Mouse (Mus musculus) hindbrain, embryonic 16.5 days (tissue): ENCODE data around the gene Psmc1. TPM values are rescaled to one million over a fixed set of nuclear protein-coding genes. Genes with fewer than 3 reads are reported as not detected.

ENCODE experiments used
- ATAC-seq: fragments of 200-750 bp; cut with Nextera tagmentation; 2 replicates; pipeline ENCODE4 v1.8.0; 2017; ENCODE audit warnings: moderate TSS enrichment, moderate library complexity
- H3K27ac ChIP-seq: fragments of 300-500 bp; sonication (generic); 2 replicates; pipeline ENCODE4 v1.5.1; 2014; ENCODE audit warnings: low read depth, mild to moderate bottlenecking, control low read depth, low read length, moderate library complexity
- H3K27me3 ChIP-seq: fragments of 300-500 bp; sonication (generic); replicated peaks from 2 replicates; pipeline ENCODE4 v1.6.1; 2014; ENCODE audit warnings: low read length; ENCODE audit not compliant: control insufficient read depth, insufficient read depth
- H3K36me3 ChIP-seq: fragments of 300-500 bp; sonication (generic); 2 replicates; pipeline ENCODE4 v1.6.1; 2014; ENCODE audit warnings: mild to moderate bottlenecking, low read length, moderate library complexity, mixed read lengths; ENCODE audit not compliant: control insufficient read depth, insufficient read depth
- H3K4me1 ChIP-seq: fragments of 300-500 bp; sonication (generic); 2 replicates; pipeline ENCODE4 v1.6.1; 2014; ENCODE audit warnings: low read depth, low read length; ENCODE audit not compliant: control insufficient read depth, insufficient read depth
- H3K4me2 ChIP-seq: fragments of 300-500 bp; sonication (generic); 2 replicates; pipeline ENCODE4 v1.6.1; 2014; ENCODE audit warnings: mild to moderate bottlenecking, low read length, control low read depth, moderate library complexity
- H3K4me3 ChIP-seq: fragments of 300-500 bp; sonication (generic); 2 replicates; pipeline ENCODE4 v1.5.1; 2014; ENCODE audit warnings: mild to moderate bottlenecking, low read length, control low read depth, moderate library complexity
- H3K9ac ChIP-seq: fragments of 300-500 bp; sonication (generic); 2 replicates; pipeline ENCODE4 v1.6.1; 2014; ENCODE audit warnings: low read depth, mild to moderate bottlenecking, control low read depth, low read length, moderate library complexity
- H3K9me3 ChIP-seq: fragments of 300-500 bp; sonication (generic); 2 replicates; pipeline ENCODE4 v1.6.1; 2014; ENCODE audit warnings: mild to moderate bottlenecking, low read length, moderate library complexity; ENCODE audit not compliant: control insufficient read depth
- WGBS: fragments of 180-500 bp; shearing (Covaris S2); extraction: QIAGEN DNeasy Blood & Tissue Kit; methylation state at CpG from one replicate; pipeline ENCODE4 v1.1.7; 2014; 5-methylcytosine and 5-hydroxymethylcytosine counted together
- polyA plus RNA-seq: library from polyadenylated mRNA; unstranded; fragments of >200 nt; fragmentation: Nextera tagmentation; extraction: Ambion mirVana; gene quantifications from 2 replicates; pipeline ENCODE4 v1.2.1, GENCODE M21; 2015

Gene Psmc1
- polyA plus RNA-seq, 1 experiment from 2014 or later: 276 TPM

DNA sequence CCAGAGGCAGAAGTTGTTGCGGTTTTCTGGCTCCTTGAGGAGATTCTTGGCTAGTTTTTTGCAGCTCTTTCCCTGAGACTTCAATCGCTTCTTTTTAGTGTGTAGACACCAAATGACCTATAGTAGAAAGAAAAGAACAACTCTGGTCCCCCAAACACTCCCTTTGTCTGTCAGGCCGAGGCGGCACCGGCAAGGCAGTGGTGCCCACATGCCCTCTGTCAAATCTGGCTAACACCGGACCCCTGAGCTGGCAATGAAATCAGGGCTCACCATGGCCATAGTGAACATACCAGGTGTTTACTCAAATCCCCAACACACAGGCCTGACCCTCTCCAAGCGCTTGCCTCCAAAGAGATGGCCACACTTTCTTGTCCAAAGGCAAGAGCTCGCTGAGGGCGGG, 21.2 kb downstream of the Psmc1 start:
- peaks cover 19% of the 10 kb centered on the region for H3K36me3 ChIP-seq
- WGBS: 91% methylated on average over 9 of the region's 9 CpGs
- H3K27me3 ChIP-seq: no peaks in the 10 kb centered on the region
- no peak overlapping the region for H3K4me2 ChIP-seq
- H3K27ac ChIP-seq: no peak overlapping the region
- no peak overlapping the region for H3K4me3 ChIP-seq
- H3K9ac ChIP-seq: no peak overlapping the region
- H3K9me3 ChIP-seq: no peaks in the 10 kb centered on the region
- no peak for ATAC-seq
- H3K4me1 ChIP-seq: no peaks in the 10 kb centered on the region

GRCm38 (mm10) chr12:100131655-100132054, 21.7 kb downstream of the Psmc1 start:
- no peak overlapping the region for H3K9ac ChIP-seq

DNA sequence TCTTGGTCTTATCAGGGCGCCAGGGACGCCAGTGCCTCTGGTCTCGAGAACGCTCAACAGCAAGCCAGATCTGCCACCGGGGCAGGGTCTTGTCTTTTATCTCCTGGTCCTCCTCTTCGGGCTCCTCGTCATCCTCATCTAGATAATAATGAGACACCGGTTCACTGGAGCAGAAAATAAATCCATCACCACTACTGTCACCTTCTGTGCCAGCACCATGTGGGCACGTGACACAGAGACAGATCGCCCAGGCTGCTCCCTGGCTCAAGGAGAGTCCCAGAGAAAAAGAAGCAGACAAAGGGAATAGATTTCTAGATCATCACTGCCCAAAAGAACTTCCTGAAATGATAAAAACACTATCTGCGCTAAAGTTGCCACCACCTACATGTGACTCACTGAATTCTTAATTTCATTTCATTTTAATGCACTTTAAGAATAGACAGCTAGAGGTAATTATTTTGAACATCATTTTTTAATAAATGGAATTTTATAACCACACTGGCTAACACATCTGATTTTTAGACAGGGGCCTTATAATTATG, 24.5 kb downstream of the Psmc1 start:
- H3K36me3 ChIP-seq: peaks cover 25% of the 10 kb centered on the region
- H3K27me3 ChIP-seq: no peaks in the 10 kb centered on the region
- H3K4me1 ChIP-seq: no peaks in the 10 kb centered on the region
- no peaks in the 10 kb centered on the region for H3K9me3 ChIP-seq
- ATAC-seq: peak; percentile 53; the same call in 1 of the 2 replicates
- WGBS: 67% methylated on average over 11 of the region's 11 CpGs
- H3K27ac ChIP-seq: no peak overlapping the region
- no peak overlapping the region for H3K4me3 ChIP-seq
- H3K9ac ChIP-seq: no peak overlapping the region
- no peak overlapping the region for H3K4me2 ChIP-seq

More at GRCm38 (mm10) chr12:100131655-100132054, 21.7 kb downstream of the Psmc1 start:
- H3K27me3 ChIP-seq: no peaks in the 10 kb centered on the region
- 42% methylated on average over 8 of the region's 8 CpGs for WGBS
- peaks cover 20% of the 10 kb centered on the region for H3K36me3 ChIP-seq
- no peaks in the 10 kb centered on the region for H3K4me1 ChIP-seq
- no peak overlapping the region for H3K4me2 ChIP-seq
- H3K9me3 ChIP-seq: no peaks in the 10 kb centered on the region
- no peak overlapping the region for H3K27ac ChIP-seq
- peak; percentile 32; the same call in 1 of the 2 replicates for ATAC-seq
- H3K4me3 ChIP-seq: no peak overlapping the region

DNA sequence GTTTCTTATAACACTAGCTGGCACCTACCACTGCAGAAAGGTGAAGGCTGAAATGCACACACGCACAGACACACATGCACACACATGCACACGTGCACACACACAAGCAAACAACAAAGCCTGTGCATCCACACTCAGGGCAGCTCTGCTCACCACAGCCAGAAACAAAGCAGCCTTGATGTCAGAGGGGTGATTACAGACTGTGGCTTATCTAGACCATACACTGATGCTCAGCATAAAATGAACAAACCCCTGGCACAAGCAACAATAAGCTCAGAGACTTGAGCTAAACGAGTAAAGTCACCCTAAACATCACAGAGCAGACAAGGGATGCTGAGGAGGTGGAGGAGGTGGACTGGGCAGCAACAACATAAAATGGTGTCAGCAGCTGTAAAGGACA, 25.2 kb downstream of the Psmc1 start:
- no peaks in the 10 kb centered on the region for H3K4me1 ChIP-seq
- H3K9ac ChIP-seq: 0 out of 2 replicates have a peak overlapping the region, but pooled peaks have one; percentile 41
- H3K4me2 ChIP-seq: no peak overlapping the region
- WGBS: 87% methylated on average over 3 of the region's 3 CpGs
- 0 out of 2 replicates have a peak overlapping the region, but pooled peaks have one; percentile 8 for H3K27ac ChIP-seq
- H3K4me3 ChIP-seq: no peak overlapping the region
- no peaks in the 10 kb centered on the region for H3K27me3 ChIP-seq
- H3K36me3 ChIP-seq: peaks cover 25% of the 10 kb centered on the region
- ATAC-seq: no peak
- H3K9me3 ChIP-seq: no peaks in the 10 kb centered on the region

GRCm38 (mm10) chr12:100142848-100143523, 33.0 kb downstream of the Psmc1 start:
- H3K36me3 ChIP-seq: peaks cover 45% of the 10 kb centered on the region
- H3K27me3 ChIP-seq: no peaks in the 10 kb centered on the region
- no peaks in the 10 kb centered on the region for H3K4me1 ChIP-seq
- no peak for ATAC-seq
- no peak overlapping the region for H3K27ac ChIP-seq
- no peak overlapping the region for H3K4me3 ChIP-seq
- WGBS: 95% methylated on average over 11 of the region's 11 CpGs
- no peak overlapping the region for H3K9ac ChIP-seq
- H3K9me3 ChIP-seq: no peaks in the 10 kb centered on the region
- H3K4me2 ChIP-seq: no peak overlapping the region

DNA sequence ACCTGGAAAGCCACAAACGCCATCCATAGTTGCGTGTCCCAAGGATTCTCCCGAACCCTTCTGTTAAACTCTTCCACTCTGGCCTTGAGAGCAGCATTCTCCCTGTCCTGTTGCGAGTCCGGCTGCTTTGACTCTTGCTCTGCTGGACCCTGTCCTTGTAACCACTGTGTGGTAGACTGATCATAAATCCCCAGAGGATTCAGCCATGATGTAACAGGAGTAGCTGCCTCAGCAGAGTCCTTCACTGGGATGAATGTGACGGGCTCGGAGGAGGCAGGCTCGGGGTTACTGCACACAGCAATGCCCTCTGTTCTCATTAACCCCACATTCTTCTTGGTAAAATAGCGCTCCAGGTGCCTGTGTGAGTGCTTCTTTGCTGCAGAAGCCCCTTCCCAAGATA, 33.8 kb downstream of the Psmc1 start:
- Histone ChIP-seq H3K4me3 (no peak overlapping the region), H3K9me3 (no peaks in the 10 kb centered on the region), H3K27ac (no peak overlapping the region), H3K9ac (no peak overlapping the region), H3K27me3 (no peaks in the 10 kb centered on the region), H3K4me2 (no peak overlapping the region), H3K4me1 (no peaks in the 10 kb centered on the region), H3K36me3 (peaks cover 43% of the 10 kb centered on the region)
- 93% methylated on average over 9 of the region's 9 CpGs for WGBS
- no peak for ATAC-seq

- Histone ChIP-seq H3K4me1 (no peaks in the 10 kb centered on the region), H3K4me2 (no peak overlapping the region), H3K9ac (no peak overlapping the region), H3K27me3 (no peaks in the 10 kb centered on the region), H3K9me3 (no peaks in the 10 kb centered on the region), H3K4me3 (no peak overlapping the region), H3K36me3 (peaks cover 44% of the 10 kb centered on the region), H3K27ac (no peak overlapping the region)
- 78% methylated on average over 5 of the region's 5 CpGs for WGBS
- no peak for ATAC-seq
Observed at GRCm38 (mm10) chr12:100144269-100144668, 34.3 kb downstream of the Psmc1 start.

DNA sequence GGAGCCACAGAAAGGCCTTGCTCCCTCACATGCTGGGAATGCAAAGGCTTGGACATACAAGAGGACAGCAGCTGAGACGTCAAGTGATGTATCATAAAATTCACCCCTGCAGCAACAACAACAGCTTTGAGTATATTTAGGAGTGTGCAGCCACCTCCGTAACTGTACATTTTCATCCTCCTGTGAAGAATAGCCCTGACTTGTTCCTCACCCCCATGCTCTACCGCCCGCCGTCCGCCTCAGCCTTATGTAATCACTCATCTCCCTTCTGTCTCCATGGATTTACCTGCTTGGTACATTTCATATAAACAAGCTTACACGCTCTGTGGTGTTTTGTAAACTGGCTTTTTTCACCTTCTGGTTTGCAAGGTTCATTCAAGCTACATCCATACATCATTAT, 42.5 kb downstream of the Psmc1 start:
- H3K27me3 ChIP-seq: no peaks in the 10 kb centered on the region
- H3K4me1 ChIP-seq: no peaks in the 10 kb centered on the region
- H3K9me3 ChIP-seq: no peaks in the 10 kb centered on the region
- H3K9ac ChIP-seq: no peak overlapping the region
- no peak for ATAC-seq
- no peak overlapping the region for H3K4me3 ChIP-seq
- no peak overlapping the region for H3K4me2 ChIP-seq
- no peak overlapping the region for H3K27ac ChIP-seq
- H3K36me3 ChIP-seq: peaks cover 19% of the 10 kb centered on the region
- WGBS: 85% methylated on average over 7 of the region's 7 CpGs

DNA sequence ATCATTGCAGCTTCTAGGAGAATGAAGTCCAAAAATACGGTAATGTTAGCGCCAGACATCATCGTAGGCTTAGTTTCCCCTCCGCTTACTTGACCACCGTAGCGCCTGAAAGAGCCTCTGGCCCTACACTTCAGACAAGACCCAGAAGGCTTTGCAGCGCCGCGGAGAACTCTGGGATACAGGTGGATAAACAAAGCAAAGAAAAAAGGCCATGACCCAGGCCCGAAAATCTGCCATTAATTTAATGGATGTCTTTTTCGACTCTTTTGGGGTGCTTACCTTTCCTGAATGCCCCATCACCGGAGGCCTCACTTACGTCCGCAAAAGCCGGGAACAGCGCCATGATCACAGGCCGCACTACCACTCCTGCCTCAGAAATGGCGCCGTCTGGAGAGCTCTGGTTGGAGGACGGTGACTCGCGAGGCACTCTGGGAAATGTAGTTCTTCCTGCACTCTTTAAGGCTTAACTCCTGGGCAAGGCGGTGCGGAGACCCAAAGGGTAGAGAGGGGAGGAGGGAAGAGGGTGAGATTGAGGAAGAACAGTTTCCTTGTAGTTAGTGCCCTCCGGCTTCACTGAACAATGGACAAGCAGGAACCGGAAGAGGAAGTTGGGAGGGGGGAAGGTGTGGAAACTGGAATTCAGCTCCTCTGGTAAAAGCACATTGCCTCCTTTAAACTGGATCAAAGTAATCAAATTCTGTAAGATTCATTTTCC, 49.5 kb downstream of the Psmc1 start, which contains the start of gene Nrde2:
TSS of gene Nrde2 (minus strand) at position 393 of the 715 bp plus-strand sequence.
- H3K9ac ChIP-seq: peak within 1 kb of the TSS; percentile 72
- H3K27me3 ChIP-seq: no peaks in the 10 kb centered on the region; the same call in 1 of the 2 replicates
- WGBS: under 1% methylated on average over 26 of the region's 26 CpGs
- H3K4me2 ChIP-seq: peak within 1 kb of the TSS; percentile 70
- H3K4me1 ChIP-seq: peaks cover 6% of the 10 kb centered on the region
- H3K27ac ChIP-seq: peak within 1 kb of the TSS; percentile 84
- no peaks in the 10 kb centered on the region for H3K36me3 ChIP-seq
- no peaks in the 10 kb centered on the region for H3K9me3 ChIP-seq
- ATAC-seq: peak; percentile 99
- H3K4me3 ChIP-seq: peak within 1 kb of the TSS; percentile 67
